11 mouse cellular contexts compared by ENCODE assay signal in genomic region chr13:90051735-90052134, GRCm38 (mm10). TPM values are rescaled to one million over a fixed set of nuclear protein-coding genes. Genes with fewer than 3 reads are reported as not detected.
DNase-seq lines count a peak whose midpoint lies in the region; TF ChIP-seq lines count a peak whose summit lies in the region.
"Had no signal": no experiment of that assay in that cellular context is flagged by ENCODE, and none has a peak within 500 bp of the region (broad histone marks: within the 10 kb centered on the region; RNA-seq: fewer than 3 reads in every experiment).

No protein-coding gene starts in this region.

- no peaks in the 10 kb centered on the region for H3K36me3 ChIP-seq in MEL (ENCODE audit: control insufficient read depth in 1 of 2, insufficient read depth in 2 of 2, low read length in 2 of 2)
- H3K36me3 ChIP-seq: embryonic facial prominence, embryonic 15.5 days; limb, embryonic 15.5 days; midbrain, embryonic 15.5 days had no signal

- 68% methylated on average over 6 of the region's 6 CpGs for WGBS in lung, adult 2 months

- no peak overlapping the region for H3K9ac ChIP-seq in MEL (ENCODE audit: control insufficient read depth, low read depth, low read length, poor library complexity, severe bottlenecking)
- H3K9ac ChIP-seq: embryonic facial prominence, embryonic 15.5 days; limb, embryonic 15.5 days; midbrain, embryonic 15.5 days had no signal

- no peak for TF ChIP-seq EP300 in MEL (IDR thresholded peaks at IDR 0.05; ENCODE audit: low read depth in 1 of 2, low read length in 2 of 2)

- no peaks in the 10 kb centered on the region for H3K4me1 ChIP-seq in lung, adult 2 months (ENCODE audit: control insufficient read depth, insufficient read depth, low read length)
- no peaks in the 10 kb centered on the region for H3K4me1 ChIP-seq in MEL (ENCODE audit: control insufficient read depth in 1 of 2, insufficient read depth in 2 of 2, low read length in 2 of 2)
- H3K4me1 ChIP-seq: embryonic facial prominence, embryonic 15.5 days; limb, embryonic 15.5 days; midbrain, embryonic 15.5 days had no signal

- DNase-seq in lung, postnatal 25 days (ENCODE audit: low spot score), result peak; percentile 11
- DNase-seq in lung, adult 2 months, result no peak
- DNase-seq in CD4-positive, CD25-positive, alpha-beta regulatory T cell, adult 2 months (ENCODE audit: low read depth, low spot score), result peak; percentile 30
- peak; percentile 53 for DNase-seq in MEL (ENCODE audit: low read depth, low spot score)
- peak; percentile 26 for DNase-seq in induced T-regulatory cell, adult 2 months (ENCODE audit: low read depth)
- no peak for DNase-seq in T-cell, adult 2 months (ENCODE audit: low spot score)
- no peak for DNase-seq in left cerebral cortex, adult 18-20 months (ENCODE audit: low spot score in 2 of 2)
- DNase-seq: layer of hippocampus, adult 9-11 months had no signal

- TF ChIP-seq POLR2A in lung, adult 2 months (IDR thresholded peaks at IDR 0.05; ENCODE audit: borderline replicate concordance, extremely low read depth, low read depth, low read length), result no peak
- no peak for TF ChIP-seq POLR2A in MEL (IDR thresholded peaks at IDR 0.05; ENCODE audit: control insufficient read depth in 1 of 2, insufficient read depth in 1 of 2, low read depth in 1 of 2, low read length in 2 of 2, poor library complexity in 1 of 2)

- TF ChIP-seq RAD21 in MEL (IDR thresholded peaks at IDR 0.05; ENCODE audit: low read depth, low read length), result peak; percentile 62

- H3K27ac ChIP-seq in MEL (ENCODE audit: control insufficient read depth, low read depth, low read length), result no peak overlapping the region
- H3K27ac ChIP-seq: embryonic facial prominence, embryonic 15.5 days; limb, embryonic 15.5 days; midbrain, embryonic 15.5 days had no signal

- no peaks in the 10 kb centered on the region for H3K9me3 ChIP-seq in MEL (replicated peaks; ENCODE audit: insufficient read depth, low read length)
- H3K9me3 ChIP-seq: embryonic facial prominence, embryonic 15.5 days; limb, embryonic 15.5 days; midbrain, embryonic 15.5 days had no signal

- H3K79me2 ChIP-seq in MEL (ENCODE audit: control insufficient read depth, insufficient read depth, low read length, poor library complexity), result no peaks in the 10 kb centered on the region

- no peak overlapping the region for H3K4me3 ChIP-seq in lung, adult 2 months (replicated peaks; ENCODE audit: extremely low read depth, low read depth, low read length)
- no peak overlapping the region for H3K4me3 ChIP-seq in MEL (ENCODE audit: control insufficient read depth in 1 of 2, insufficient read depth in 1 of 2, low read depth in 2 of 2, low read length in 2 of 2)
- H3K4me3 ChIP-seq: embryonic facial prominence, embryonic 15.5 days; limb, embryonic 15.5 days; midbrain, embryonic 15.5 days had no signal

- no peak for TF ChIP-seq CTCF in lung, adult 2 months (IDR thresholded peaks at IDR 0.05; ENCODE audit: insufficient read depth, low read length)
- TF ChIP-seq CTCF in MEL (IDR thresholded peaks at IDR 0.05 in 2 of 3, conservative IDR thresholded peaks at IDR 0.05 in 1 of 3; ENCODE audit: control insufficient read depth in 1 of 3, insufficient read depth in 1 of 3, low read depth in 2 of 3, low read length in 3 of 3, poor library complexity in 1 of 3, severe bottlenecking in 1 of 3), result peak in 2 of 3 experiments; percentile 16 to 63; a peak in 3 of 6 replicates

- H3K27me3 ChIP-seq in MEL (ENCODE audit: control insufficient read depth in 1 of 2, insufficient read depth in 2 of 2, low read length in 2 of 2), result no peaks in the 10 kb centered on the region
- H3K27me3 ChIP-seq: embryonic facial prominence, embryonic 15.5 days; limb, embryonic 15.5 days; midbrain, embryonic 15.5 days had no signal

TF ChIP-seq in MEL, 35 proteins besides CTCF, POLR2A, EP300 and RAD21:
- TF ChIP-seq SIN3A (IDR thresholded peaks at IDR 0.05; ENCODE audit: low read length) (no peak), SMC3 (IDR thresholded peaks at IDR 0.05; ENCODE audit: low read depth, low read length) (peak; percentile 80), ZC3H11A (IDR thresholded peaks at IDR 0.05; ENCODE audit: low read depth, low read length) (peak; percentile 42), NELFE (IDR thresholded peaks at IDR 0.05; ENCODE audit: low read depth, low read length) (no peak), ZNF384 (IDR thresholded peaks at IDR 0.05; ENCODE audit: low read depth, low read length) (no peak), ETS1 (IDR thresholded peaks at IDR 0.05; ENCODE audit: low read depth, low read length) (no peak), USF1 (IDR thresholded peaks at IDR 0.05; ENCODE audit: low read depth, low read length) (0 out of 2 replicates have a peak, but pooled peaks have one; percentile 6), TBP (IDR thresholded peaks at IDR 0.05; ENCODE audit: low read depth, low read length) (no peak), UBTF (IDR thresholded peaks at IDR 0.05; ENCODE audit: borderline replicate concordance, insufficient read depth, low read depth, low read length) (no peak)

RNA-seq across cellular contexts. Expression of gene Tmem167, which starts 37.2 kb away (rescaled TPM):
- polyA plus RNA-seq in lung, adult 2 months (2012; rRNA removed), result 1.9 and 2.9 TPM in 2 replicates
- total RNA-seq in MEL (2012; rRNA removed), result 19.3 and 22.5 TPM in 2 replicates
- 10 to 100 TPM in 1 of 2 experiments, not detected in 1; 15.0 TPM for polyA plus RNA-seq in MEL (2012; ENCODE audit: insufficient read depth in 1 of 2, insufficient read length in 2 of 2, low read depth in 1 of 2, low replicate concordance in 2 of 2, missing spikeins in 1 of 2)
- total RNA-seq in left cerebral cortex, adult 18-20 months (2021), result 10 to 100 TPM; 21.7 to 22.3 TPM

RNA-seq across cellular contexts. Expression of gene Xrcc4, which starts 37.7 kb away (rescaled TPM):
- polyA plus RNA-seq in lung, adult 2 months (2012; rRNA removed), result 0.78 and 2.0 TPM in 2 replicates
- total RNA-seq in MEL (2012; rRNA removed), result 6.5 and 6.6 TPM in 2 replicates
- polyA plus RNA-seq in MEL (2012; ENCODE audit: insufficient read depth in 1 of 2, insufficient read length in 2 of 2, low read depth in 1 of 2, low replicate concordance in 2 of 2, missing spikeins in 1 of 2), result 1 to 10 TPM in 1 of 2 experiments, not detected in 1; 7.7 TPM
- 10 to 100 TPM; 13.3 to 16.2 TPM for total RNA-seq in left cerebral cortex, adult 18-20 months (2021)

Comparison
In these comparisons a context has a peak if more than half of its experiments do, and no peak if none do; other contexts are left out.
1. DNase-seq: peak in lung, postnatal 25 days (single experiment), CD4-positive, CD25-positive, alpha-beta regulatory T cell, adult 2 months (single experiment), MEL (single experiment) and induced T-regulatory cell, adult 2 months (single experiment); none in lung, adult 2 months (single experiment), T-cell, adult 2 months (single experiment) and left cerebral cortex, adult 18-20 months (0 of 2).